Mouse (Mus musculus): ENCODE results near the gene Stap2.
A peak's percentile ranks its signal among the peaks of the same experiment; 100 is the strongest.

Stap2 gene

GRCm38 (mm10) chr17:56024931-56025330 lies 19.5 kb upstream of the Stap2 start:
- DNase-seq (ENCODE audit: low spot score) = no peak

- DNase-seq (ENCODE audit: low spot score) = no peak
Measured at GRCm38 (mm10) chr17:56024476-56024875, 19.1 kb upstream of the Stap2 start.

- peak; percentile 37 for DNase-seq (ENCODE audit: low spot score)
Measured at GRCm38 (mm10) chr17:56023386-56023785, 18.0 kb upstream of the Stap2 start.

GRCm38 (mm10) chr17:56022989-56023290 lies 17.6 kb upstream of the Stap2 start:
- DNase-seq (ENCODE audit: low spot score) = no peak

GRCm38 (mm10) chr17:56022131-56022988 lies 17.0 kb upstream of the Stap2 start:
- peak; percentile 46 for DNase-seq (ENCODE audit: low spot score)

- DNase-seq (ENCODE audit: low spot score) = peak; percentile 78
Measured at GRCm38 (mm10) chr17:56021161-56021910, 16.0 kb upstream of the Stap2 start.

GRCm38 (mm10) chr17:56020400-56021084 lies 15.2 kb upstream of the Stap2 start:
- DNase-seq (ENCODE audit: low spot score) = no peak

- DNase-seq (ENCODE audit: low spot score) = peak; percentile 69
Measured at GRCm38 (mm10) chr17:56018347-56019131, 13.2 kb upstream of the Stap2 start.

- no peak for DNase-seq (ENCODE audit: low spot score)
Measured at GRCm38 (mm10) chr17:56017848-56018247, 12.5 kb upstream of the Stap2 start.

GRCm38 (mm10) chr17:56016793-56017785 lies 11.7 kb upstream of the Stap2 start:
- no peak for DNase-seq (ENCODE audit: low spot score)

- no peak for DNase-seq (ENCODE audit: low spot score)
Measured at GRCm38 (mm10) chr17:56016382-56016781, 11.0 kb upstream of the Stap2 start.

- DNase-seq (ENCODE audit: low spot score) = no peak
Measured at GRCm38 (mm10) chr17:56015293-56015692, 9.9 kb upstream of the Stap2 start.

- no peak for DNase-seq (ENCODE audit: low spot score)
Measured at GRCm38 (mm10) chr17:56011441-56011840, 6.1 kb upstream of the Stap2 start.

GRCm38 (mm10) chr17:56010681-56011080 lies 5.3 kb upstream of the Stap2 start:
- peak; percentile 71 for DNase-seq (ENCODE audit: low spot score)

GRCm38 (mm10) chr17:56010255-56010654 lies 4.9 kb upstream of the Stap2 start:
- DNase-seq (ENCODE audit: low spot score) = no peak

- no peak for DNase-seq (ENCODE audit: low spot score)
Measured at GRCm38 (mm10) chr17:56009962-56010240, 4.5 kb upstream of the Stap2 start.

GRCm38 (mm10) chr17:56009088-56009961 lies 3.9 kb upstream of the Stap2 start:
- DNase-seq (ENCODE audit: low spot score) = peak; percentile 89

- DNase-seq (ENCODE audit: low spot score) = peak; percentile 90
Measured at GRCm38 (mm10) chr17:56008356-56009087, 3.1 kb upstream of the Stap2 start.
